Mouse (Mus musculus) midbrain, embryonic 13.5 days (tissue): Measurements from ENCODE around the gene Fundc2. TPM values are rescaled to one million over a fixed set of nuclear protein-coding genes. Genes with fewer than 3 reads are reported as not detected.

Experiments used
- ATAC-seq: fragments of 200-750 bp; cut with Nextera tagmentation; 2 replicates; pipeline ENCODE4 v1.8.0; 2017; ENCODE audit warnings: mild to moderate bottlenecking, moderate TSS enrichment, moderate library complexity
- H3K27ac ChIP-seq: fragments of 300-500 bp; sonication (generic); 2 replicates; pipeline ENCODE4 v1.5.1; 2015; ENCODE audit warnings: inconsistent platforms, mild to moderate bottlenecking, moderate library complexity
- H3K27me3 ChIP-seq: fragments of 300-500 bp; sonication (generic); 2 replicates; pipeline ENCODE4 v1.6.1; 2015; ENCODE audit warnings: mild to moderate bottlenecking, inconsistent platforms
- H3K36me3 ChIP-seq: fragments of 300-500 bp; sonication (generic); 2 replicates; pipeline ENCODE4 v1.6.1; 2015; ENCODE audit warnings: mild to moderate bottlenecking, inconsistent platforms
- H3K4me1 ChIP-seq: fragments of 300-500 bp; sonication (generic); replicated peaks from 2 replicates; pipeline ENCODE4 v1.6.1; 2015; ENCODE audit warnings: inconsistent platforms
- H3K4me2 ChIP-seq: fragments of 300-500 bp; sonication (generic); replicated peaks from 2 replicates; pipeline ENCODE4 v1.6.1; 2015; ENCODE audit warnings: moderate library complexity, mild to moderate bottlenecking, inconsistent platforms
- H3K4me3 ChIP-seq: fragments of 300-500 bp; sonication (generic); replicated peaks from 2 replicates; pipeline ENCODE4 v1.5.1; 2015; ENCODE audit warnings: mild to moderate bottlenecking, inconsistent platforms
- H3K9ac ChIP-seq: fragments of 300-500 bp; sonication (generic); replicated peaks from 2 replicates; pipeline ENCODE4 v1.6.1; 2015; ENCODE audit warnings: mild to moderate bottlenecking, inconsistent platforms
- H3K9me3 ChIP-seq: fragments of 300-500 bp; sonication (generic); 2 replicates; pipeline ENCODE4 v1.6.1; 2016; ENCODE audit warnings: mild to moderate bottlenecking, inconsistent platforms
- WGBS: fragments of 180-500 bp; shearing (Covaris S2); methylation state at CpG from one replicate; pipeline ENCODE4 v1.1.7; 2015; 5-methylcytosine and 5-hydroxymethylcytosine counted together
- polyA plus RNA-seq: library from polyadenylated mRNA; unstranded; fragments of >200 nt; fragmentation: Nextera tagmentation; extraction: Ambion mirVana; gene quantifications from 2 replicates; pipeline ENCODE4 v1.2.1, GENCODE M21; 2015

Gene Fundc2
- polyA plus RNA-seq: 34.9 and 40.0 TPM in 2 replicates

GRCm38 (mm10) chrX:75382195-75382771 is at the start of gene Fundc2, which contains the start of gene F8:
Gene Fundc2, plus strand, starts transcription at chrX:75382399.
Gene F8, minus strand, starts transcription at chrX:75382615.
- Histone ChIP-seq H3K27me3 (no peaks in the 10 kb centered on the region), H3K4me1 (no peaks in the 10 kb centered on the region), H3K4me3 (peak within 1 kb of the TSS; percentile 52), H3K36me3 (no peaks in the 10 kb centered on the region), H3K9ac (peak within 1 kb of the TSS; percentile 69), H3K27ac (peak within 1 kb of the TSS; percentile 65), H3K9me3 (no peaks in the 10 kb centered on the region), H3K4me2 (peak within 1 kb of the TSS; percentile 53)
- WGBS: 20% methylated on average over 22 of the region's 25 CpGs
- ATAC-seq: peak; percentile 99

GRCm38 (mm10) chrX:75370197-75370596 is 12.0 kb upstream of the Fundc2 start:
- Histone ChIP-seq H3K4me1 (no peaks in the 10 kb centered on the region), H3K9ac (no peak overlapping the region), H3K36me3 (no peaks in the 10 kb centered on the region), H3K27me3 (no peaks in the 10 kb centered on the region), H3K4me2 (no peak overlapping the region), H3K27ac (no peak overlapping the region), H3K9me3 (no peaks in the 10 kb centered on the region), H3K4me3 (no peak overlapping the region)
- no peak for ATAC-seq

GRCm38 (mm10) chrX:75372666-75373425 is 9.4 kb upstream of the Fundc2 start:
- WGBS: 87% methylated on average over 2 of the region's 2 CpGs
- H3K4me2 ChIP-seq: no peak overlapping the region
- H3K27me3 ChIP-seq: no peaks in the 10 kb centered on the region
- no peak for ATAC-seq
- no peak overlapping the region for H3K4me3 ChIP-seq
- no peaks in the 10 kb centered on the region for H3K36me3 ChIP-seq
- H3K4me1 ChIP-seq: no peaks in the 10 kb centered on the region
- no peak overlapping the region for H3K9ac ChIP-seq
- H3K27ac ChIP-seq: no peak overlapping the region
- H3K9me3 ChIP-seq: no peaks in the 10 kb centered on the region

GRCm38 (mm10) chrX:75376815-75377214 is 5.4 kb upstream of the Fundc2 start:
- no peaks in the 10 kb centered on the region for H3K27me3 ChIP-seq
- H3K4me3 ChIP-seq: no peak overlapping the region
- no peaks in the 10 kb centered on the region for H3K9me3 ChIP-seq
- H3K36me3 ChIP-seq: no peaks in the 10 kb centered on the region
- no peak overlapping the region for H3K27ac ChIP-seq
- H3K4me1 ChIP-seq: no peaks in the 10 kb centered on the region
- ATAC-seq: no peak
- no peak overlapping the region for H3K4me2 ChIP-seq
- H3K9ac ChIP-seq: no peak overlapping the region

GRCm38 (mm10) chrX:75381176-75381575 is 1.0 kb upstream of the Fundc2 start:
- 85% methylated on average over 1 of the region's 1 CpGs for WGBS
- no peak for ATAC-seq

GRCm38 (mm10) chrX:75381699-75382098 is 500 bp upstream of the Fundc2 start:
- H3K36me3 ChIP-seq: no peaks in the 10 kb centered on the region
- H3K27me3 ChIP-seq: no peaks in the 10 kb centered on the region
- no peak overlapping the region for H3K9ac ChIP-seq
- peak; percentile 65 for ATAC-seq
- H3K4me1 ChIP-seq: no peaks in the 10 kb centered on the region
- no peaks in the 10 kb centered on the region for H3K9me3 ChIP-seq
- no peak overlapping the region for H3K27ac ChIP-seq
- 66% methylated on average over 5 of the region's 5 CpGs for WGBS
- peak overlapping the region; percentile 52 for H3K4me3 ChIP-seq
- H3K4me2 ChIP-seq: peak overlapping the region; percentile 53

More at GRCm38 (mm10) chrX:75381176-75381575, 1.0 kb upstream of the Fundc2 start:
- Histone ChIP-seq H3K9me3 (no peaks in the 10 kb centered on the region), H3K27ac (no peak overlapping the region), H3K4me2 (no peak overlapping the region), H3K27me3 (no peaks in the 10 kb centered on the region), H3K4me1 (no peaks in the 10 kb centered on the region), H3K36me3 (no peaks in the 10 kb centered on the region), H3K9ac (no peak overlapping the region), H3K4me3 (no peak overlapping the region)

- H3K4me2 ChIP-seq: no peak overlapping the region
- H3K36me3 ChIP-seq: peaks cover 6% of the 10 kb centered on the region; the same call in 1 of the 2 replicates
- H3K4me1 ChIP-seq: no peaks in the 10 kb centered on the region
- no peak overlapping the region for H3K4me3 ChIP-seq
- no peaks in the 10 kb centered on the region for H3K9me3 ChIP-seq
- no peaks in the 10 kb centered on the region for H3K27me3 ChIP-seq
- ATAC-seq: no peak
- H3K27ac ChIP-seq: no peak overlapping the region
- no peak overlapping the region for H3K9ac ChIP-seq
- WGBS: 93% methylated on average over 1 of the region's 1 CpGs
These were observed 17.3 kb downstream of the Fundc2 start for GRCm38 (mm10) chrX:75399471-75399870.

GRCm38 (mm10) chrX:75402668-75403067 is 20.5 kb downstream of the Fundc2 start:
- no peak overlapping the region for H3K27ac ChIP-seq
- H3K36me3 ChIP-seq: 0 out of 2 replicates have a peak, but pooled peaks cover 6% of the 10 kb centered on the region
- 82% methylated on average over 2 of the region's 2 CpGs for WGBS
- no peak for ATAC-seq
- H3K9me3 ChIP-seq: no peaks in the 10 kb centered on the region
- no peak overlapping the region for H3K9ac ChIP-seq
- no peak overlapping the region for H3K4me3 ChIP-seq
- no peaks in the 10 kb centered on the region for H3K4me1 ChIP-seq
- no peaks in the 10 kb centered on the region for H3K27me3 ChIP-seq
- no peak overlapping the region for H3K4me2 ChIP-seq

- no peak overlapping the region for H3K27ac ChIP-seq
- H3K4me1 ChIP-seq: no peaks in the 10 kb centered on the region
- H3K4me2 ChIP-seq: no peak overlapping the region
- ATAC-seq: no peak
- no peaks in the 10 kb centered on the region for H3K27me3 ChIP-seq
- H3K36me3 ChIP-seq: 0 out of 2 replicates have a peak, but pooled peaks cover 6% of the 10 kb centered on the region
- H3K9me3 ChIP-seq: no peaks in the 10 kb centered on the region
- no peak overlapping the region for H3K9ac ChIP-seq
- H3K4me3 ChIP-seq: no peak overlapping the region
These were observed 21.2 kb downstream of the Fundc2 start for GRCm38 (mm10) chrX:75403350-75403749.

- no peak overlapping the region for H3K4me2 ChIP-seq
- no peaks in the 10 kb centered on the region for H3K36me3 ChIP-seq
- H3K9me3 ChIP-seq: no peaks in the 10 kb centered on the region
- no peaks in the 10 kb centered on the region for H3K27me3 ChIP-seq
- no peak overlapping the region for H3K4me3 ChIP-seq
- 87% methylated on average over 1 of the region's 1 CpGs for WGBS
- no peak for ATAC-seq
- peaks cover 3% of the 10 kb centered on the region; the same call in 1 of the 2 replicates for H3K4me1 ChIP-seq
- H3K27ac ChIP-seq: no peak overlapping the region
- H3K9ac ChIP-seq: no peak overlapping the region
These were observed 27.5 kb downstream of the Fundc2 start for GRCm38 (mm10) chrX:75409711-75410110.

- peak within 1 kb of the TSS; percentile 69 for H3K9ac ChIP-seq
- H3K27ac ChIP-seq: peak within 1 kb of the TSS; percentile 92
- H3K9me3 ChIP-seq: no peaks in the 10 kb centered on the region
- H3K4me2 ChIP-seq: peak within 1 kb of the TSS; percentile 53
- H3K36me3 ChIP-seq: no peaks in the 10 kb centered on the region
- no peaks in the 10 kb centered on the region for H3K27me3 ChIP-seq
- peak within 1 kb of the TSS; percentile 52 for H3K4me3 ChIP-seq
- peak; percentile 100 for ATAC-seq
- WGBS: 25% methylated on average over 52 of the region's 52 CpGs
- peaks cover 8% of the 10 kb centered on the region; the same call in 1 of the 2 replicates for H3K4me1 ChIP-seq
These were observed 34.0 kb downstream of the Fundc2 start, which contains the start of the genes Cmc4, Mtcp1 and Brcc3 for GRCm38 (mm10) chrX:75415936-75416785. Gene Cmc4, minus strand, starts transcription at chrX:75416584. Gene Mtcp1, minus strand, starts transcription at chrX:75416588. Gene Brcc3, plus strand, starts transcription at chrX:75416628.
